Mouse (Mus musculus): ENCODE data around the gene Dhcr7. TPM values are rescaled to one million over a fixed set of nuclear protein-coding genes. Genes with fewer than 3 reads are reported as not detected.

Dhcr7 gene
- polyA plus RNA-seq, 1 experiment from 2014 or later: 47.9 TPM

Small RNAs within 50 kb of the gene (microRNA-seq; reads per million reads assigned to microRNA genes)
- not detected for gene Gm22064

Other genes with a start within 250 kb of the Dhcr7 start
- 79.5 and 83.4 TPM in 2 replicates for gene Cars, start 223.1 kb upstream of the Dhcr7 start, polyA plus RNA-seq (2016; fragmentation: Nextera tagmentation; extraction: Ambion mirVana)
- 0.58 and 0.61 TPM in 2 replicates for gene Tnfrsf26, start 194.4 kb upstream of the Dhcr7 start, polyA plus RNA-seq (2016; fragmentation: Nextera tagmentation; extraction: Ambion mirVana)
- gene Tnfrsf22, start 173.5 kb upstream of the Dhcr7 start, polyA plus RNA-seq (2016; fragmentation: Nextera tagmentation; extraction: Ambion mirVana): 1.3 and 1.5 TPM in 2 replicates
- gene Tnfrsf23, start 137.3 kb upstream of the Dhcr7 start, polyA plus RNA-seq (2016; fragmentation: Nextera tagmentation; extraction: Ambion mirVana): 0.14 and 0.16 TPM in 2 replicates
- gene Osbpl5, start 66.2 kb upstream of the Dhcr7 start, polyA plus RNA-seq (2016; fragmentation: Nextera tagmentation; extraction: Ambion mirVana): 4.7 and 4.8 TPM in 2 replicates
- gene Mrgprg, start 56.2 kb upstream of the Dhcr7 start, polyA plus RNA-seq (2016; fragmentation: Nextera tagmentation; extraction: Ambion mirVana): not detected in 2 replicates
- 0.20 and 0.33 TPM in 2 replicates for gene Mrgpre, start 38.6 kb upstream of the Dhcr7 start, polyA plus RNA-seq (2016; fragmentation: Nextera tagmentation; extraction: Ambion mirVana)
- gene Nadsyn1, start 296 bp upstream of the Dhcr7 start, polyA plus RNA-seq (2016; fragmentation: Nextera tagmentation; extraction: Ambion mirVana): 8.3 and 8.6 TPM in 2 replicates
- not detected in 2 replicates for gene Gm498, start 43.7 kb downstream of the Dhcr7 start, polyA plus RNA-seq (2016; fragmentation: Nextera tagmentation; extraction: Ambion mirVana)
- 0.31 and 0.48 TPM in 2 replicates for gene Shank2, start 178.8 kb downstream of the Dhcr7 start, polyA plus RNA-seq (2016; fragmentation: Nextera tagmentation; extraction: Ambion mirVana)